Mouse (Mus musculus) gastrocnemius, adult 18-20 months (tissue): Measurements from ENCODE around the gene Rimkla. TPM values are rescaled to one million over a fixed set of nuclear protein-coding genes. Genes with fewer than 3 reads are reported as not detected.

Source experiments
- DNase-seq: peaks from one replicate; pipeline ENCODE4 v3.0.0; 2021; ENCODE audit warnings: low spot score
- total RNA-seq, 2 experiments: library from RNA; stranded (reverse); gene quantifications; 2 replicates each; pipeline ENCODE4 v1.2.3; 2021

The Rimkla gene
- total RNA-seq, 2 experiments from 2014 or later, result not detected

GRCm38 (mm10) chr4:119421191-119421590 lies 71.2 kb downstream of the Rimkla start:
- no peak for DNase-seq

GRCm38 (mm10) chr4:119417894-119418293 lies 74.5 kb downstream of the Rimkla start:
- DNase-seq, result no peak

DNA sequence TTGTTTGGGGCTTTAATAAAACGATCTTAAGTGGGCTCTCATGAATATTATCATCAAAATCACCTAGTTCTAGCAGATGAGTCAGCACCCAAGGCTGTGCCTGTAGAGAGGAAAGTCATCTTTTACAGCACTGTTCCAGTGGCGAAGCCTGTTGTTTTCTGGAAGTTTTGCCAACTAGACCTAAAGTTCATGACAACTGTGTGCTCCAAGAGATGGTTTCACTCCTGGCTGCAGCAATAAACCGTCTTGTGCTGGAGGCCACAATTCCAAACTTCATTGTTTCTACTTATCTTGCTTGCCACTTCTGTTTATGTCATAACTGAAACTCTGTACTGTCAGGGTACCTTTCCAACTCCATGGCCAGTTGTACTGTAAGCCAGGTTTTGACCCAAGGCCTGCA lies 75.2 kb downstream of the Rimkla start:
- DNase-seq, result no peak

Other genes starting within 250 kb of the Rimkla start
- 1 to 10 TPM; 1.3 to 1.9 TPM for gene Cldn19, start 237.2 kb downstream of the Rimkla start, total RNA-seq
- 100 to 1,000 TPM; 659 to 760 TPM for gene Ybx1, start 198.0 kb downstream of the Rimkla start, total RNA-seq
- 1 to 10 TPM; 7.9 to 8.8 TPM for gene Ppih, start 172.1 kb downstream of the Rimkla start, total RNA-seq
- gene Ccdc30, start 77.1 kb downstream of the Rimkla start, total RNA-seq, result not detected
- gene Ppcs, start 70.2 kb downstream of the Rimkla start, total RNA-seq, result 1 to 10 TPM; 4.8 to 5.6 TPM
- gene Zmynd12, start 69.8 kb downstream of the Rimkla start, total RNA-seq, result not detected
- gene Foxj3, start 44.4 kb upstream of the Rimkla start, total RNA-seq, result 10 to 100 TPM; 32.1 to 32.5 TPM
- gene Frg2f1, start 46.9 kb upstream of the Rimkla start, total RNA-seq, result 1 to 10 TPM; 4.1 to 6.3 TPM
- gene Guca2a, start 145.1 kb upstream of the Rimkla start, total RNA-seq, result not detected
- gene Guca2b, start 166.3 kb upstream of the Rimkla start, total RNA-seq, result not detected
- 1 to 10 TPM; 3.0 to 5.6 TPM for gene Hivep3, start 241.2 kb upstream of the Rimkla start, total RNA-seq